Mouse (Mus musculus): ENCODE data around the gene Zfp292. TPM values are rescaled to one million over a fixed set of nuclear protein-coding genes. Genes with fewer than 3 reads are reported as not detected.

The Zfp292 gene
- total RNA-seq, 1 experiment, result 25.3 TPM

DNA sequence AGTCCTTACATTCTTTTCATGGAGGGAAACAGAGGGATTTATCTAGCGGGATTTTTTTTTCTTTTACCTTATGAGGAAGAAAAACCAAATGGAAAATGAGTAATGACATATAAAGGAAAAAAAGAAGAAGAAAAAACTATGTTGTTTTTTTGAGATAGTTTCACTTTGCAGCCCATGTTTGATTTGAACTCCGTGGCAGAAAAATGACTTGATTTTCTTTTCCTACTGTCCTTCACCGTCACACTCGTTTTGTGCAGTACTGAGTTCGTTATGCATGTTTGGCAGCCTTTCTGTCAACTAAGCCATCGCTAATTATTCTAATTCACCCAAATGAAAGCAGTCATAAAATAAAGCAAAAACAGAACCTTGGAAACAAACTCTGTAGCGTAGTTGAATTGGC lies 4.5 kb upstream of the Zfp292 start:
- peak overlapping the region; percentile 79; the same call in 1 of the 2 replicates for H3K9ac ChIP-seq (ENCODE audit: insufficient read depth, low read depth, low read length, poor library complexity, severe bottlenecking)
- no peak for DNase-seq (ENCODE audit: low read depth, low spot score)
- TF ChIP-seq MAFK (IDR thresholded peaks at IDR 0.05; ENCODE audit: insufficient read depth, low read depth, low read length), result no peak
- H3K9me3 ChIP-seq (ENCODE audit: control insufficient read depth, insufficient read depth, low read depth, low read length), result no peaks in the 10 kb centered on the region
- H3K4me1 ChIP-seq (ENCODE audit: control insufficient read depth in 2 of 2, insufficient read depth in 2 of 2, low read length in 2 of 2, poor library complexity in 1 of 2), result peaks cover 3 to 6% of the 10 kb centered on the region in 2 experiments; a peak in 2 of 4 replicates
- no peaks in the 10 kb centered on the region for H3K36me3 ChIP-seq (ENCODE audit: control insufficient read depth, insufficient read depth, low read length, poor library complexity, severe bottlenecking)
- peak overlapping the region; percentile 69 to 76; a peak in 3 of 4 replicates for H3K4me3 ChIP-seq (ENCODE audit: insufficient read depth in 1 of 2, low read depth in 1 of 2, low read length in 2 of 2, poor library complexity in 1 of 2, severe bottlenecking in 1 of 2)
- no peak overlapping the region for H3K27ac ChIP-seq (ENCODE audit: insufficient read depth, low read depth, low read length, poor library complexity, severe bottlenecking)
- in situ Hi-C loops (cut with MboI; ENCODE audit: low sequenced_read_pairs in 2 of 2, unreplicated experiment in 2 of 2), result no loop called here

DNA sequence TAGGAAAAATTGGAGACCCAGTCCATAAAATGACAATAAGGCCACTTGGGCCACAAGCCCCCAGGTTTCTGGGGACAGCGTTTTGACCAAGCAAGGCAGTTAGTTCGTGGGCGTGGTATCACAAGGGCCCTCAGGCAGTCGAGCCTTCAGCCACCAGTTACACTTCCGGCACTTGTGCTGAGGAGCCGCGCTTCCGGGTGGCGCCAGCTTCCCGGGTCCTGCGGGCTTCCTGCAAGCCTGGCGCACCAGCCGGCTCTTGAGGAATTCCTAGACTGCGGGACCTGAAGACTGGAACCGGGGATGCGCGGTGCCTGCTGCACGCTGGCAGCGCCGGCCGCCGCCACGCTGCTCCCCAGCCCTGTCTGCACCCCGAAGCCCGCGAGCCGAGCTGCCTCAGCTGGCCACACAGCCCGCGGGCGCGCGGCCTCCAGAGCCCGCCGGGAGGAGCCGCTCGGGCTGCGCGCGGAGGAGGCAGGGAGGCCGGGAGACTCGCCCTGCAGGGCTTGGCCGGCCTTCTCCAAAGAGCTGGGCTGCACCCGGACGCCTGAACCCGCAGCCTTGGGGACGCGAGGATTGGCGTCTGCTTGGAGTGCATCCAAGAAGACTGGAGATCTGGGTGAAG lies 3.8 kb upstream of the Zfp292 start:
- in situ Hi-C loops (cut with MboI; ENCODE audit: low sequenced_read_pairs in 2 of 2, unreplicated experiment in 2 of 2), result no loop called here
- Histone ChIP-seq H3K4me1 (ENCODE audit: control insufficient read depth in 2 of 2, insufficient read depth in 2 of 2, low read length in 2 of 2, poor library complexity in 1 of 2) (peaks cover 3 to 6% of the 10 kb centered on the region in 2 experiments; a peak in 2 of 4 replicates), H3K27ac (ENCODE audit: insufficient read depth, low read depth, low read length, poor library complexity, severe bottlenecking) (no peak overlapping the region; the same call in 1 of the 2 replicates), H3K36me3 (ENCODE audit: control insufficient read depth, insufficient read depth, low read length, poor library complexity, severe bottlenecking) (no peaks in the 10 kb centered on the region), H3K9ac (ENCODE audit: insufficient read depth, low read depth, low read length, poor library complexity, severe bottlenecking) (peak overlapping the region; percentile 79), H3K9me3 (ENCODE audit: control insufficient read depth, insufficient read depth, low read depth, low read length) (no peaks in the 10 kb centered on the region), H3K4me3 (ENCODE audit: insufficient read depth in 1 of 2, low read depth in 1 of 2, low read length in 2 of 2, poor library complexity in 1 of 2, severe bottlenecking in 1 of 2) (peak overlapping the region; percentile 69 to 76)
- peak; percentile 75 for DNase-seq (ENCODE audit: low read depth, low spot score)
- TF ChIP-seq ZC3H11A (IDR thresholded peaks at IDR 0.05; ENCODE audit: borderline replicate concordance, low read depth, low read length), result no peak
- TF ChIP-seq HCFC1 (IDR thresholded peaks at IDR 0.05; ENCODE audit: borderline replicate concordance, insufficient read depth, low read length), result peak; percentile 71; the same call in 1 of the 2 replicates

DNA sequence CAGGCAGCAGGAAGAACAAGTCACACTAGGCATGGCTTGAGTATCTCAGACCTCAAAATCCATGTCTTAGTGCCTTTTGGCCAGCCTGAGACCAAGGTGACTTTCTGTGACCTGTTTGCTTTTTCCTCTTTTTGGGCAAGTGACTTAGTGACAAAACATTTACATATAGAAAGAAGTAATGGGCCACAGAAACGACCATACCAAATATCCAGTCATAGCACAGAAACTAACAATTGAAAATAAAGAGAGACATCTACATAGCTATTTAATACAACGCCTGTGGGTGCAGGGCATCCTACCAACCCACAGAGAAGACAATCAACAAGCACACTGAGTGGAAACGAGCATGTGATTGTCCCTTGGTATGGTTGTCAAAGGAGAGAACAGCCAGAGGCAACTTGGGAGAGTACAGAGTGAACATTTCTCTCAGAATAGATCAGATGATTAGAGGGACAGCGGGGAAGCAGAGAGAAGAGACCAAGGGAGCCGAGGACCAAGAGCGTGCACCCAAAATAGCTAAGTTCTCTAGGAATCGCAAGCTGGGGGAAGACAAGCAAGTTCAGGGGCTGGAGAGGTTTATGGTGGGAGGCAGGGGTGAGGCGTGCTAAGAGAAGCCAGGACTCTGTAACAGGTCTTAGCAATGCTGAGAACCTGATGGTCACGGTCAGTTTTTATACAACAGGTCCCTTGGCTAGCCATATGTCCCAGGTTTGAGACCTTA lies 3.0 kb upstream of the Zfp292 start:
- TF ChIP-seq HCFC1 (IDR thresholded peaks at IDR 0.05; ENCODE audit: borderline replicate concordance, insufficient read depth, low read length) (no peak), ZC3H11A (IDR thresholded peaks at IDR 0.05; ENCODE audit: borderline replicate concordance, low read depth, low read length) (no peak), CHD2 (IDR thresholded peaks at IDR 0.05; ENCODE audit: low read depth, low read length) (no peak)
- Histone ChIP-seq H3K9ac (ENCODE audit: insufficient read depth, low read depth, low read length, poor library complexity, severe bottlenecking) (no peak overlapping the region), H3K36me3 (ENCODE audit: control insufficient read depth, insufficient read depth, low read length, poor library complexity, severe bottlenecking) (no peaks in the 10 kb centered on the region), H3K4me1 (ENCODE audit: control insufficient read depth in 2 of 2, insufficient read depth in 2 of 2, low read length in 2 of 2, poor library complexity in 1 of 2) (peaks cover 6% of the 10 kb centered on the region in 2 experiments), H3K4me3 (ENCODE audit: insufficient read depth in 1 of 2, low read depth in 1 of 2, low read length in 2 of 2, poor library complexity in 1 of 2, severe bottlenecking in 1 of 2) (peak overlapping the region in 1 of 2 experiments; percentile 69; a peak in 2 of 4 replicates), H3K27ac (ENCODE audit: insufficient read depth, low read depth, low read length, poor library complexity, severe bottlenecking) (no peak overlapping the region), H3K9me3 (ENCODE audit: control insufficient read depth, insufficient read depth, low read depth, low read length) (no peaks in the 10 kb centered on the region)
- in situ Hi-C loops (cut with MboI; ENCODE audit: low sequenced_read_pairs in 2 of 2, unreplicated experiment in 2 of 2), result no loop called here
- DNase-seq (ENCODE audit: low read depth, low spot score), result no peak

DNA sequence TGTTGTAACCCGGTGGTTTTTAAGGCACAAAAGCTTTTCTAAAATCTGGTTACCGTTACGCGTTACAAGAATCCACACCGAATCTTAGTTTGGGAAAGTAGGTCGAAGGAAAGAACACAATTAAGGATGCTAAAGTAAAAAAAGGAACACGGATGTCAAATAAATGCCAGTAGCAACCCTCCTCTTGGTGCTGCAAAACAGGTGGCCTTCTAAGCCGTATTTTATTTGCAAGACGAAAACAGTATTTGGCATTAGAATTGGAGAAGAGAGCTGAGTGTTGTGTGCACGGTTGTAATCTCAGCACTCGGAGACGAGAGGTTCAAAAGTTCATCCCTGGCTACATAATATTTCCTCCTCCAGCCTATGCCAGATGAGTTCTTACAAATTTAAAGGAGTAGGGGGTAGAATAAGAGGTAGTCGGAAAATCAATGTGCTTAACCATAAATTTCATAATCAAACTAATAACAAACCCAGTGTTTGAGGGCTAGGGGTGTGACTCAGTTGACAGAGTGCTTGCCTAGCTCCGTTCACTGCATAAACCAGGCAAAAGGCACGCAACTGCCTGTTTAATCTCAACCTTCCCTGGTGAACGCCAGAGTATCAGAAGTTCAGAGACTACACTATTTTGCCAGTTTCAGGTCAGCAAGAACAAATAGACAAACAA lies 738 bp upstream of the Zfp292 start:
- H3K4me1 ChIP-seq (ENCODE audit: control insufficient read depth in 2 of 2, insufficient read depth in 2 of 2, low read length in 2 of 2, poor library complexity in 1 of 2), result peaks cover 6% of the 10 kb centered on the region in 2 experiments
- H3K4me3 ChIP-seq (ENCODE audit: insufficient read depth in 1 of 2, low read depth in 1 of 2, low read length in 2 of 2, poor library complexity in 1 of 2, severe bottlenecking in 1 of 2), result peak overlapping the region; percentile 72 to 83
- H3K27ac ChIP-seq (ENCODE audit: insufficient read depth, low read depth, low read length, poor library complexity, severe bottlenecking), result peak overlapping the region; percentile 97; the same call in 1 of the 2 replicates
- peak overlapping the region; percentile 94; the same call in 1 of the 2 replicates for H3K9ac ChIP-seq (ENCODE audit: insufficient read depth, low read depth, low read length, poor library complexity, severe bottlenecking)
- peaks cover 2% of the 10 kb centered on the region; the same call in 1 of the 2 replicates for H3K36me3 ChIP-seq (ENCODE audit: control insufficient read depth, insufficient read depth, low read length, poor library complexity, severe bottlenecking)
- TF ChIP-seq CHD2 (IDR thresholded peaks at IDR 0.05; ENCODE audit: low read depth, low read length) (no peak), ZNF384 (IDR thresholded peaks at IDR 0.05; ENCODE audit: low read depth, low read length) (no peak)
- no peaks in the 10 kb centered on the region for H3K9me3 ChIP-seq (ENCODE audit: control insufficient read depth, insufficient read depth, low read depth, low read length)
- no peak for DNase-seq (ENCODE audit: low read depth, low spot score)
- in situ Hi-C loops (cut with MboI; ENCODE audit: low sequenced_read_pairs in 2 of 2, unreplicated experiment in 2 of 2), result no loop called here
